Mouse (Mus musculus) CH12.LX (cell line): Measurements from ENCODE around the gene Dlg2. TPM values are rescaled to one million over a fixed set of nuclear protein-coding genes. Genes with fewer than 3 reads are reported as not detected.

ENCODE experiments used
- DNase-seq: peaks from one replicate; pipeline ENCODE4 v3.0.0-alpha.2; 2013; ENCODE audit errors: extremely low read depth
- H3K27ac ChIP-seq: 2 replicates; pipeline ENCODE4 v1.5.1; 2012; ENCODE audit warnings: low read depth, mild to moderate bottlenecking, control low read depth, moderate library complexity; ENCODE audit not compliant: insufficient read depth
- H3K27me3 ChIP-seq: replicated peaks from 2 replicates; pipeline ENCODE3; 2012; ENCODE audit warnings: inconsistent platforms
- H3K36me3 ChIP-seq, 2 experiments: replicated peaks in 1 of 2; 2 replicates each; pipeline versions ENCODE3 to v1.6.1; 2012; ENCODE audit warnings: inconsistent platforms in 1 of 2, low read length in 1 of 2, mild to moderate bottlenecking in 1 of 2, mixed read lengths in 1 of 2, moderate library complexity in 1 of 2; ENCODE audit not compliant: control insufficient read depth in 1 of 2, insufficient read depth in 1 of 2
- H3K4me1 ChIP-seq, 2 experiments: 2 replicates each; pipeline ENCODE4 v1.6.1; 2012; ENCODE audit warnings: inconsistent platforms in 1 of 2, moderate library complexity in 1 of 2; ENCODE audit not compliant: insufficient read depth in 2 of 2, control insufficient read depth in 1 of 2
- H3K4me2 ChIP-seq: 2 replicates; pipeline ENCODE4 v1.6.1; 2012; ENCODE audit warnings: low read depth, mild to moderate bottlenecking, control low read depth; ENCODE audit not compliant: poor library complexity, insufficient read depth, severe bottlenecking
- H3K4me3 ChIP-seq, 3 experiments: fragments of 150-350 bp in 1 of 3; sonication (generic) in 1 of 3; replicated peaks in 1 of 3; 2 replicates each; pipeline versions ENCODE3 to v1.5.1; 2011 to 2012; ENCODE audit warnings: low read depth in 2 of 3, low read length in 2 of 3, mild to moderate bottlenecking in 2 of 3, moderate library complexity in 2 of 3, control low read depth in 1 of 3, improper control_type of control experiment in 1 of 3, inconsistent platforms in 1 of 3, mixed read lengths in 1 of 3; ENCODE audit not compliant: poor library complexity in 1 of 3
- H3K79me2 ChIP-seq: replicated peaks from 2 replicates; pipeline ENCODE4 v1.6.1; 2012; ENCODE audit warnings: mild to moderate bottlenecking, moderate library complexity; ENCODE audit not compliant: control insufficient read depth, poor library complexity, insufficient read depth, severe bottlenecking; ENCODE audit errors: extremely low read depth
- H3K9ac ChIP-seq: 2 replicates; pipeline ENCODE4 v1.6.1; 2012; ENCODE audit warnings: low read depth, mild to moderate bottlenecking, control low read depth, moderate library complexity; ENCODE audit not compliant: insufficient read depth
- H3K9me3 ChIP-seq: replicated peaks from 2 replicates; pipeline ENCODE3; 2012; ENCODE audit warnings: low read length, inconsistent platforms, mixed read lengths
- BHLHE40 ChIP-seq: IDR thresholded peaks from 2 replicates; pipeline ENCODE4 v1.6.1; 2011; ENCODE audit warnings: mild to moderate bottlenecking, low read depth, low read length, improper control_type of control experiment
- CHD1 ChIP-seq: IDR thresholded peaks from 2 replicates; pipeline ENCODE4 v1.6.1; 2012; ENCODE audit warnings: low read depth, low read length, improper control_type of control experiment, inconsistent platforms
- CHD2 ChIP-seq: IDR thresholded peaks from 2 replicates; pipeline ENCODE4 v1.6.1; 2011; ENCODE audit warnings: low read length, improper control_type of control experiment
- CTCF ChIP-seq, 2 experiments: IDR thresholded peaks in 1 of 2; conservative IDR thresholded peaks in 1 of 2; 2 replicates each; pipeline ENCODE4 v1.5.1; 2011 to 2012; ENCODE audit warnings: low read depth in 2 of 2, low read length in 2 of 2, improper control_type of control experiment in 1 of 2, inconsistent platforms in 1 of 2, mild to moderate bottlenecking in 1 of 2, moderate library complexity in 1 of 2
- EP300 ChIP-seq: IDR thresholded peaks from 2 replicates; pipeline ENCODE4 v1.6.1; 2011; ENCODE audit warnings: low read length, improper control_type of control experiment
- ETS1 ChIP-seq: conservative IDR thresholded peaks from 2 replicates; pipeline ENCODE4 v1.6.1; 2012; ENCODE audit warnings: low read depth, mild to moderate bottlenecking, inconsistent platforms, low read length, improper control_type of control experiment, moderate library complexity
- GABPA ChIP-seq: IDR thresholded peaks from 2 replicates; pipeline ENCODE4 v1.6.1; 2012; ENCODE audit warnings: low read depth, low read length, improper control_type of control experiment, inconsistent platforms; ENCODE audit not compliant: insufficient replicate concordance
- HCFC1 ChIP-seq: IDR thresholded peaks from 2 replicates; pipeline ENCODE4 v1.6.1; 2012; ENCODE audit warnings: low read depth, mild to moderate bottlenecking, inconsistent platforms, low read length, improper control_type of control experiment
- IRF4 ChIP-seq: IDR thresholded peaks from 2 replicates; pipeline ENCODE4 v1.6.1; 2014; ENCODE audit warnings: low read depth, mild to moderate bottlenecking, inconsistent platforms, low read length, improper control_type of control experiment
- JUND ChIP-seq: conservative IDR thresholded peaks from 2 replicates; pipeline ENCODE4 v1.6.1; 2011; ENCODE audit warnings: low read depth, low read length, improper control_type of control experiment
- KAT2A ChIP-seq: IDR thresholded peaks from 2 replicates; pipeline ENCODE4 v1.6.1; 2012; ENCODE audit warnings: low read length, improper control_type of control experiment, inconsistent platforms; ENCODE audit not compliant: insufficient replicate concordance
- MAFK ChIP-seq: IDR thresholded peaks from 2 replicates; pipeline ENCODE4 v1.6.1; 2011; ENCODE audit warnings: low read length, improper control_type of control experiment; ENCODE audit not compliant: insufficient replicate concordance
- MAZ ChIP-seq: IDR thresholded peaks from 2 replicates; pipeline ENCODE4 v1.6.1; 2012; ENCODE audit warnings: low read depth, mild to moderate bottlenecking, inconsistent platforms, low read length, improper control_type of control experiment, moderate library complexity
- MEF2A ChIP-seq: IDR thresholded peaks from 2 replicates; pipeline ENCODE4 v1.6.1; 2014; ENCODE audit warnings: low read depth, mild to moderate bottlenecking, inconsistent platforms, low read length, improper control_type of control experiment, borderline replicate concordance
- MXI1 ChIP-seq: IDR thresholded peaks from 2 replicates; pipeline ENCODE4 v1.6.1; 2011; ENCODE audit warnings: mild to moderate bottlenecking, low read depth, low read length, improper control_type of control experiment
- NELFE ChIP-seq: IDR thresholded peaks from 2 replicates; pipeline ENCODE4 v1.6.1; 2011; ENCODE audit warnings: low read depth, low read length, improper control_type of control experiment
- NRF1 ChIP-seq: IDR thresholded peaks from 2 replicates; pipeline ENCODE4 v1.6.1; 2014; ENCODE audit warnings: low read depth, mild to moderate bottlenecking, inconsistent platforms, low read length, improper control_type of control experiment, moderate library complexity
- PAX5 ChIP-seq: IDR thresholded peaks from 2 replicates; pipeline ENCODE4 v1.6.1; 2012; ENCODE audit warnings: low read length, inconsistent platforms, mixed read lengths
- POLR2AphosphoS2 ChIP-seq: IDR thresholded peaks from 2 replicates; pipeline ENCODE4 v1.6.1; 2011; ENCODE audit warnings: low read depth, low read length, improper control_type of control experiment
- RAD21 ChIP-seq: IDR thresholded peaks from 2 replicates; pipeline ENCODE4 v1.6.1; 2011; ENCODE audit warnings: low read depth, mild to moderate bottlenecking, low read length, improper control_type of control experiment, moderate library complexity
- RCOR1 ChIP-seq: conservative IDR thresholded peaks from 2 replicates; pipeline ENCODE4 v1.6.1; 2012; ENCODE audit warnings: low read depth, mild to moderate bottlenecking, inconsistent platforms, low read length, improper control_type of control experiment
- SIN3A ChIP-seq: IDR thresholded peaks from 2 replicates; pipeline ENCODE4 v1.6.1; 2012; ENCODE audit warnings: low read length, improper control_type of control experiment, inconsistent platforms
- TCF12 ChIP-seq: IDR thresholded peaks from 2 replicates; pipeline ENCODE4 v1.6.1; 2014; ENCODE audit warnings: low read depth, mild to moderate bottlenecking, inconsistent platforms, low read length, improper control_type of control experiment
- UBTF ChIP-seq: IDR thresholded peaks from 2 replicates; pipeline ENCODE4 v1.6.1; 2012; ENCODE audit warnings: low read depth, mild to moderate bottlenecking, inconsistent platforms, low read length, improper control_type of control experiment, moderate library complexity
- USF2 ChIP-seq: conservative IDR thresholded peaks from 2 replicates; pipeline ENCODE4 v1.6.1; 2011; ENCODE audit warnings: low read depth, low read length, improper control_type of control experiment
- ZC3H11A ChIP-seq: IDR thresholded peaks from 2 replicates; pipeline ENCODE4 v1.6.1; 2012; ENCODE audit warnings: low read depth, mild to moderate bottlenecking, inconsistent platforms, low read length, improper control_type of control experiment
- ZKSCAN1 ChIP-seq: IDR thresholded peaks from 2 replicates; pipeline ENCODE4 v1.6.1; 2012; ENCODE audit warnings: low read depth, inconsistent platforms, low read length, improper control_type of control experiment, borderline replicate concordance
- ZNF384 ChIP-seq: IDR thresholded peaks from 2 replicates; pipeline ENCODE4 v1.6.1; 2012; ENCODE audit warnings: low read depth, low read length, improper control_type of control experiment, inconsistent platforms
- dilution Hi-C: fragments of 300-500 bp; cut with MboI; formaldehyde crosslinking; loops from 2 replicates; pipeline ENCODE4 v1.14.3; 2020; ENCODE audit warnings: low sequenced_read_pairs; ENCODE audit not compliant: extremely low pct_unique_long_range_greater_than_20kb, extremely low pct_ligation_motif_present
- in situ Hi-C: fragments of 300-500 bp; cut with MboI; formaldehyde crosslinking; loops from 3 replicates; pipeline ENCODE4 v1.14.3; 2019; ENCODE audit warnings: low sequenced_read_pairs, low pct_ligation_motif_present, low pct_unique_long_range_greater_than_20kb, mixed read lengths
- polyA plus RNA-seq: library from polyadenylated mRNA; unstranded; fragments of >175 nt; gene quantifications from 2 replicates; pipeline ENCODE4 v1.2.1, GENCODE M21; 2012; ENCODE audit warnings: low read depth; ENCODE audit not compliant: insufficient read length
- total RNA-seq, 2 experiments: library from RNA; depleted of rRNA; stranded (reverse); fragments of 300-350 nt in 1 of 2; fragments of >200 nt in 1 of 2; gene quantifications; 2 replicates each; pipeline ENCODE4 v1.2.3; 2012 to 2014

The Dlg2 gene
- total and polyA plus RNA-seq, 3 experiments, result 0.36 TPM; not detected in 2

GRCm38 (mm10) chr7:91212236-91212635 lies 735.8 kb downstream of the Dlg2 start:
- in situ Hi-C loops, result no loop called here
- dilution Hi-C loops, result no loop called here
- H3K27ac ChIP-seq, result no peak overlapping the region
- no peaks in the 10 kb centered on the region for H3K79me2 ChIP-seq
- no peak overlapping the region for H3K4me3 ChIP-seq
- no peak for DNase-seq
- H3K9me3 ChIP-seq, result no peaks in the 10 kb centered on the region
- H3K4me2 ChIP-seq, result no peak overlapping the region
- H3K9ac ChIP-seq, result no peak overlapping the region
- no peak for TF ChIP-seq ZKSCAN1
- no peak for TF ChIP-seq MAFK
- no peak for TF ChIP-seq RCOR1
- no peak for TF ChIP-seq MXI1
- no peak for TF ChIP-seq CTCF (conservative IDR thresholded peaks at IDR 0.05 in 1 of 2, IDR thresholded peaks at IDR 0.05 in 1 of 2; ENCODE audit: low read depth in 2 of 2, low read length in 2 of 2)
- no peak for TF ChIP-seq HCFC1
- TF ChIP-seq TCF12, result no peak
- TF ChIP-seq NELFE, result no peak
- TF ChIP-seq ZC3H11A, result no peak
- TF ChIP-seq NRF1, result no peak
- no peak for TF ChIP-seq EP300
- no peak for TF ChIP-seq SIN3A
- H3K36me3 ChIP-seq, result no peaks in the 10 kb centered on the region
- H3K27me3 ChIP-seq, result no peaks in the 10 kb centered on the region
- H3K4me1 ChIP-seq, result no peaks in the 10 kb centered on the region

DNA sequence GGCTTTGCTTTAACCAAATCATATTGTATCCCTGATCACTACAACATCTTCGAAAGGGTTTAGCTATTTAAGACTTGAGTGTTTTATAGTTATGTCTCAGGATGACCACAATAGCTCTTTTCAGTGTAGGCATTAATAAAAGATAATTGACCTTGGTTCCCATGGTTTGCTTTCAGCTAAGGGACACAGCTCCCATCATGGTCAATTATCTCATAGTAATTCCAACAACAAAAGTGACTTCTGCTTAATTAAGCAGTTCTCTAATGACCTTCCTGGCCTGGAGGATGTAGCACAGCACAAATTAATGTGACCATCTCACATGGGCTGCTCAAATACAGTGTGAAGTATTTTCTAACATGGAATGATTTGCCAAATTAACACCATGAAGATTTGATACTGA lies 738.4 kb downstream of the Dlg2 start:
- H3K36me3 ChIP-seq, result no peaks in the 10 kb centered on the region
- no peak for DNase-seq
- TF ChIP-seq RCOR1 (no peak), NRF1 (no peak), RAD21 (no peak), MXI1 (no peak), ZNF384 (no peak), IRF4 (no peak), GABPA (no peak), CHD1 (no peak), CHD2 (no peak), BHLHE40 (no peak), HCFC1 (no peak), KAT2A (no peak), MAZ (no peak), UBTF (no peak), MEF2A (no peak), USF2 (no peak), JUND (no peak), ETS1 (no peak), PAX5 (no peak), POLR2AphosphoS2 (no peak)
- H3K79me2 ChIP-seq, result no peaks in the 10 kb centered on the region
- H3K27me3 ChIP-seq, result no peaks in the 10 kb centered on the region
- H3K4me2 ChIP-seq, result no peak overlapping the region
- no peak overlapping the region for H3K4me3 ChIP-seq
- H3K27ac ChIP-seq, result no peak overlapping the region
- no peaks in the 10 kb centered on the region for H3K4me1 ChIP-seq
- in situ Hi-C loops, result no loop called here
- no peaks in the 10 kb centered on the region for H3K9me3 ChIP-seq
- no peak overlapping the region for H3K9ac ChIP-seq
- dilution Hi-C loops, result no loop called here
